Mouse (Mus musculus): Measurements from ENCODE around the gene Stac. TPM values are rescaled to one million over a fixed set of nuclear protein-coding genes. Genes with fewer than 3 reads are reported as not detected.
A peak's percentile ranks its signal among the peaks of the same experiment; 100 is the strongest.

Stac gene
- total RNA-seq, 2 experiments from 2014 or later: 3.2 to 3.7 TPM

DNA sequence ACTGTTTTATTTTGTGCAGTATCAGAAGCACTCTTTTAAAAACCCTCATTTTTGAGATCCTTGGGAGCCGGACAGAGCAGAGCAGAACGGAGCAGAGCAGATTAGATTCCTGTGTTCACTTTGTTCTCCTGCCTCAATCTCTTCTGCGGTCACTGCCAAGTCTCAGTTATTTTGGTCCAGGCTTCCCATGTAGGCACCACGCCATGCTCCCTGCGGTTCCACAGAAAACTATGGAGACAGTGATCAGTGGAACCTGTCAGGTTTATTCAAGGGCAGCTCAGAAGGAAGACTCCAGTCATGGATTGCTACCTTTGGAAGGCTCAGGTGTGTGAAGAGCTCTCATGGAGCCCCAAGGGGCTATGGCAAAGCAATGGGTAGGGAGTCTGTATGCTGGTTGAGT lies 116.3 kb downstream of the Stac start:
- DNase-seq (ENCODE audit: low spot score in 2 of 2): no peak
- Histone ChIP-seq H3K27ac (no peak overlapping the region), H3K4me3 (no peak overlapping the region)
- TF ChIP-seq CTCF (conservative IDR thresholded peaks at IDR 0.05): no peak

DNA sequence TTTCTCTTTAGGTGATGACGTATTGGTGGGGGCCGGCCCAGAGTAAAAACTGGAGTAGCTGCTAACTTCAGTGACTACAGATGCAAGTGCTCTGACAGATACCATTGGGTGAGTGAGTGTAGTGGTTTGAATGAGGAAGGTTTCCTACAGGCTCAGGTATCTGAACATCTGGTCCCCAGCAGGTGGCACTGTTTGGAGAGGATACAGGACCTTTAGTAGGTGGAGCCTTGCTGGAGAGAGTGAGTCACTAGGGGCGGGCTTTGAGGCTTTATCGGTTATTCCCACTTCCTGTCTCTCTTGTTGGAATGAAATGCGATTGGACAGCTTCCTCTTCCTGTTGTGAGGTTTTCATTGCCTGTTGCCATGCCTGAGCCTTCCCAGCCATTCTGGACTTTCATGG lies 118.5 kb downstream of the Stac start:
- no peak for DNase-seq (ENCODE audit: low spot score in 2 of 2)
- Histone ChIP-seq H3K27ac (no peak overlapping the region), H3K4me3 (no peak overlapping the region)
- peak; percentile 37 for TF ChIP-seq CTCF (conservative IDR thresholded peaks at IDR 0.05)

- no peak for DNase-seq (ENCODE audit: low spot score in 2 of 2)
- no peak overlapping the region for H3K27ac ChIP-seq
- TF ChIP-seq CTCF (conservative IDR thresholded peaks at IDR 0.05): no peak
- no peak overlapping the region for H3K4me3 ChIP-seq
Observed at GRCm38 (mm10) chr9:111564176-111564575, 126.0 kb downstream of the Stac start.

- no peak overlapping the region for H3K27ac ChIP-seq
- no peak for TF ChIP-seq CTCF (conservative IDR thresholded peaks at IDR 0.05)
- no peak overlapping the region for H3K4me3 ChIP-seq
- DNase-seq (ENCODE audit: low spot score in 2 of 2): no peak
Observed at GRCm38 (mm10) chr9:111563226-111563625, 126.9 kb downstream of the Stac start.

DNA sequence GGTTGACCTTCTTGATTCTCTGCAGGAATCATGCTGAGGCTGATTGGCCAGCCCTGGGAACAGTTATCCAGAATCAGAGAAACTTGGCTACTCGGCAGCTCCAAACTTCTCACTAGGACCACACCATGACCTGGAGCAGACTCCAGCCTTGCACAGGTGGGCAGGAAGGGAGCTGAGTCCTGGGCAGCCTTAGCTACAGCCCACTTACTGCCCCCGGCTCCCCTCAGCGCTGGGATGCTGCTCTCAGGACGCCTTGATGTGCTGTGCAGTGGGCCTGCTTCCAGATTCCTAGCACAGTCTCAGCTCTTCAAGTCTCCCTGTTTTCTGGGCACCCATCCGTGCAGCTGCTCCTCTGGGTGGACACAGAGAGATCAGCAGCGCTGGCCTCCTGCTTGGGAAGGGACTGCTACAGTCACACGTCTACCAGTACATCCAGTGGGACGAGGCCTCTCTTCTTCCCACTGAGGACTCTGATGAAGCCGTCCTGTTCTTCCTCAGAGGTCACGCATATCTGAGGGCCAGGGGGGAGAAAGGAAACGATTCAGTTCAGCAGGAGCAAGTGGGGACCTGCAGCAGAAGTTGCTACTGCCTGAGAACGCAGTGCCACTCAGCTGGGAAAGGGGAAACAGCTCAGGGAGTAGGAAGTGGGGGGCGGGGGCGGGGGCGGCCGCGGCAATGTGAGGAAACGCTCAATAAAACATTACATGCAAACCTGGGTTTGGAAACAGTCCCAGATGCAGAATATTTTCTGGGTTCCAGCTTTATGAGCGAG lies 127.7 kb downstream of the Stac start:
- no peak for TF ChIP-seq CTCF (conservative IDR thresholded peaks at IDR 0.05)
- no peak for DNase-seq (ENCODE audit: low spot score in 2 of 2)
- Histone ChIP-seq H3K27ac (no peak overlapping the region), H3K4me3 (no peak overlapping the region)

- no peak overlapping the region for H3K4me3 ChIP-seq
- no peak for TF ChIP-seq CTCF (conservative IDR thresholded peaks at IDR 0.05)
- no peak for DNase-seq (ENCODE audit: low spot score in 2 of 2)
- H3K27ac ChIP-seq: no peak overlapping the region
Observed at GRCm38 (mm10) chr9:111556699-111557098, 133.4 kb downstream of the Stac start.

GRCm38 (mm10) chr9:111552865-111553264 lies 137.3 kb downstream of the Stac start:
- Histone ChIP-seq H3K4me3 (no peak overlapping the region), H3K27ac (no peak overlapping the region)
- no peak for DNase-seq (ENCODE audit: low spot score in 2 of 2)
- no peak for TF ChIP-seq CTCF (conservative IDR thresholded peaks at IDR 0.05)

DNA sequence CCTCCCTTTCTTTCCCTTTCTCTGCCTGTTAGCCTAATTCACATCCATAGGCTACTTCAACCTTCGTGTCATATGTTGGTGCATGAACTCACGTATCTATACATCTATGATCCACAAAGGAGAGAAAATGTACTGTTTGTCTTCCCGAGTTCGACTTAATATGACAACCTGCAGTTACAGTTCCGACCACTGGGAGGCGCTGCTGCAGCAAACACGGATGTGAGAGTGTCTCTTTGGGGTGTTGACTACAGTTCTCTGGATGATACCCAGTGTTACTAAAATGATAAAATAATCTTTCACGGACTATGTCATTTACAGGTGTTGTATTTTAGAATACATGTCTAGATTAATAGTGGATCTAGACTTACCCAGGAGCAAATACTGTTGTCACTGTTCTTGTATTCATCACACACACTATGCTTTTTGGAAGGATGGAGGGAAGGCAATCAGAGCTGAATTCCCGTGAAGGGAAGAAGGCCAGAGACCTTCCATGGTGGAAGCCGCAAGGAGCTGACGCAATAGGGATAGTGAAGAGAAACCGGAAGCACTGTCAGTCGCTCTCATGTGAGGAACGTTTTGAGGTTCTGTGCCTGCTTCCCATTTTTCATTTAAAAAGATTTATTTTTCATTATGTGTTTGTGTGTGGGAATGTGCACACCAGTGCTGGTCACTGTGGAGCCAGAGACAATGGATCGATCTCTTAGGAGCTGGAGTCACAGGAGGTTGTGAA lies 138.5 kb downstream of the Stac start:
- H3K27ac ChIP-seq: no peak overlapping the region
- no peak overlapping the region for H3K4me3 ChIP-seq
- peak; percentile 80 for TF ChIP-seq CTCF (conservative IDR thresholded peaks at IDR 0.05)
- peak in 1 of 2 experiments; percentile 20 for DNase-seq (ENCODE audit: low spot score in 2 of 2)

DNA sequence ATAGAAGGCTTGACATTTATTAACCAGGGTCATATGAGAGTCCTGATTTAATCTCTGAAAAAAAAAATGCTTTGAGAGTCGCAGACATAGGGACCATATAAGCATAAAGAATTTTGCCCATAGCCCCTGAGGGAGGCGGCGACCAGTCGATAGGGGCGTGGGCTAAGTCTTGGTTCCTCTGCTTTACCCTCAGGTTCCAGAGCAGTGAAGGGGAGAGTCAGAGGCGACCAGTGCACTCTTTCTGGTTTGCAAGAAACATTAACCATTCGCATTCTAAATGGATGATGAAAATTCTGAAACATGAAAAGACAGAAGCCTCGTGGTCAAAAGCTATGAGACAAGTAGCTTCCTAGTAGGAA lies 139.2 kb downstream of the Stac start:
- TF ChIP-seq CTCF (conservative IDR thresholded peaks at IDR 0.05): no peak
- DNase-seq (ENCODE audit: low spot score in 2 of 2): no peak
- no peak overlapping the region for H3K4me3 ChIP-seq
- no peak overlapping the region for H3K27ac ChIP-seq

GRCm38 (mm10) chr9:111550281-111550962 lies 139.7 kb downstream of the Stac start:
- H3K4me3 ChIP-seq: no peak overlapping the region
- TF ChIP-seq CTCF (conservative IDR thresholded peaks at IDR 0.05): no peak
- DNase-seq (ENCODE audit: low spot score in 2 of 2): no peak
- no peak overlapping the region for H3K27ac ChIP-seq

DNA sequence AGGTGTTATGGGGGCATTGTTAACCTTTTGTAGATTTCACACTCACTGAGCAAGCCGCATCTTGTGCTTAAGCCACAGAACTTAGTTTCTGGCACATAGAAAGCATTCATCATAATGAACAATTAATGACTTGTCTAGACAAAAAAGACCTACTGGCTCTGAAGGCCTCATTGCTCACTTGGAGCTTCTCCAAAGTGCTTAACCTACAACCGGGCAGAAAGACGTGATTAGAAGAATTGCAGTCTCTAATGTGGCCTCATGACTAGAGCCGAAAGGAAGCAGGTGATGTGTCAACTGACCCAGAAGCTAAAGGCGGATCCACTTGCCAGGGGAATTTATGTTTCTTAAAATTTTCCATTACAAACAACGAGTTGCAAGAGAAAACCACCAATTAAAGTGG lies 147.5 kb downstream of the Stac start:
- TF ChIP-seq CTCF (conservative IDR thresholded peaks at IDR 0.05): no peak
- DNase-seq (ENCODE audit: low spot score in 2 of 2): no peak
- Histone ChIP-seq H3K27ac (no peak overlapping the region), H3K4me3 (no peak overlapping the region)

DNA sequence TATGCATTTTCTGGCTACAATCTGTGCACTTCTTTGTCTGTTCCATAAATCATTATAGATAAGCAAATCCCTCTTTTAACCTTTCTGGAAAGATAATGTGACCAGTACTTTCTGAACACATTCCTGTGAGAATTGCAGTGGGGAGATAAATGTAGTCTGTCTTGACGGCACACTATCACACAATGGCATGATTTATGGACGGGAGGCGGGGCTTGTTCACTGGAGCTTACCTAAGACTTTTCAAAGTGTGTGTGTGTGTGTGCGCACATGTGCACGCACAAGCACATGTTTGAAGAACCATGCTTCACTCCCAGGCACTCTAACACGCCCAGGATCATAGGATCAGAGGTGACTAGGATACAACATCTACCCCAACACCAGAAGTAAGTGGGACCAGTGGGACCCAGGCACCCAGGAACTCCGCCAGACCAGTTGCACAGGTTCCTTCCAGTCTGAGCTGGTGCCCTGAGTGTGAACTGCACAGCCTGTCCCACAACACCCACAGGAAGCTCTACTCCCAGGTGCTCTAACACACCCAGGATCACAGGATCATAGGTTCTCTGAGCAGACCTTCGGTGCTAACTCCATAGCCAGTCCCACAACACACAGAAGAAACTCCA lies 154.6 kb downstream of the Stac start:
- no peak for DNase-seq (ENCODE audit: low spot score in 2 of 2)
- TF ChIP-seq CTCF (conservative IDR thresholded peaks at IDR 0.05): no peak

More for the DNA sequence above, 154.6 kb downstream of the Stac start:
- Histone ChIP-seq H3K4me3 (no peak overlapping the region), H3K27ac (no peak overlapping the region)
